Mouse (Mus musculus): ENCODE measurements around the gene Ccl7.
A peak's percentile ranks its signal among the peaks of the same experiment; 100 is the strongest.

The Ccl7 gene

GRCm38 (mm10) chr11:82045471-82045870, at the start of gene Ccl7:
Gene Ccl7 (plus strand): TSS chr11:82045712.
- DNase-seq (ENCODE audit: low spot score in 2 of 2): peak in 1 of 2 experiments; percentile 4

GRCm38 (mm10) chr11:81996172-81996841, 49.2 kb upstream of the Ccl7 start:
- peak; percentile 78 to 86 for DNase-seq (ENCODE audit: low spot score in 2 of 2)

- DNase-seq (ENCODE audit: low spot score in 2 of 2): no peak
These were observed 48.4 kb upstream of the Ccl7 start for GRCm38 (mm10) chr11:81997085-81997484.

DNA sequence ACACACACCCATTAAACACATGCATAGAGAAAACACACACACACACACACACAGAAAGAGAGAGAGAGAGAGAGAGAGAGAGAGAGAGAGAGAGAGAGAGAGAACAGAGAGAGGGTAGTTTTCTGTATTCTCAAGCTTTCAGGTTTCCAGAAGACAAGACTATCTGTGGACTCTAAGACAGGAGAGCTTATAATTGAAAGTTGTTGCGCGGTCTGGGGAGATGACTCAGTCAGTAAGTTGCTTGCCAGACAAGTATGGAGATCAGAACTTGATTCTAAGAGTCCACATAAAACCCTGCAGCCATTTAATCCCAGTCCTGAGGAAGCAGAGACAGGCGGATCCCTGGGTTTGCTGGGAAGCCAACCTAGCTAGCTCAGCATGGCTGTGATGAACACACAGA, 46.9 kb upstream of the Ccl7 start:
- no peak for DNase-seq (ENCODE audit: low spot score in 2 of 2)

- no peak for DNase-seq (ENCODE audit: low spot score in 2 of 2)
These were observed 46.0 kb upstream of the Ccl7 start for GRCm38 (mm10) chr11:81999469-81999868.

GRCm38 (mm10) chr11:82000581-82000980, 44.9 kb upstream of the Ccl7 start:
- no peak for DNase-seq (ENCODE audit: low spot score in 2 of 2)

DNA sequence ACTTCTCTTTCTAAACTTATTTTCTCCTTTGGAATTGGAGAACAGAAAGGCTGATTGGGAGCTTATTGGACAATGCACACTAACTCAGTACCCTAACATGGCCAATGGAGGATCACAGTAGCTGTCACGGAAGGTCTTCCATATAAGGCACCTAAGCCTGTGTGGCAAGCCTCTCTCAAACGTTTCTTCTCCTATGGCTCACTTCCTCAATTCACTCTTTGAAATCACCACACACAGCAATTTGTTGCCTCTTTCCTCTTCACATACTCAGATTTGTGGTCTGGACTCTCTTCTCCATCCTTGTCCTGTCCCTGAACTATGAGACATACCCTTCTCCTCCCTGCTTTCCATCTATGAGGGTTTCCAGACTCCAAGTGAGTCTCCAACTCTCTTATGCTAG, 40.7 kb upstream of the Ccl7 start:
- no peak for DNase-seq (ENCODE audit: low spot score in 2 of 2)

GRCm38 (mm10) chr11:82006796-82007423, 38.6 kb upstream of the Ccl7 start:
- no peak for DNase-seq (ENCODE audit: low spot score in 2 of 2)

GRCm38 (mm10) chr11:82010115-82010514, 35.4 kb upstream of the Ccl7 start:
- no peak for DNase-seq (ENCODE audit: low spot score in 2 of 2)

DNA sequence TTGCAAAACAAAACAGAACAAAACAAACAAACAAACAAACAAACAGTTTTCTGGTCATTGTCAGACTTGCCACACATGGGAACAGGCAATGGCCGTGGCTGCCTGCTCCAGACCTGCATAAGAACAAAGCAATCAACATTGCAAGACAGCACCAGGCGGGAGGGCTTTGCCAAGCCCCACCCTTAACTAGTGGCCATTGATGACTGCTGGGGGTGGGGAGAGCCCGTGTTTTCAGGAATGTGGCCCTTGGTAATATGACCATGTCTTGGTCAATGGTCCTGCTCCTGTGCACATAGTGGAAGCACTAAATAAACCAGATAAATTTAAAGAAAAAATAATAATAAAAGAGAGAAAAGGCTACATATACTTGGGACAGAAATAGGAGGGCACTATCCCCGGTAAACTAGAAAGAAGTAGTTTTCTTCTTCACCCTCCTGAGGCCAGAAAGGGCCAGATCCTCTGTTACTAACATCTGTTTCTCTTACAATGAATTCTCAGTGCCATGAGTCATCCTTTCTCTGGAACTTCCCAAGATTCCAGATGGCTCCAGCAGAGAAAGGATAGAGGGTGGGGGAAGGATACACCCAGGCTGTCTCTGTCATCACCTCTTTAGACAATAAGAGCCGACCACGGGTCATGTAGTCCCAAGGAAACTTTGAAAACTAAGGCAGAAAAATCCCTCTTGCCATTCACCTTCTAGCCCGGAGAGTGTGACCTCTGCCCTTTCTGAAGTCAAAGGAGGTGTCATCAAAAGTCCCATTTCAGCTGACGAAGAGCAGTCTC, 33.9 kb upstream of the Ccl7 start:
- no peak for DNase-seq (ENCODE audit: low spot score in 2 of 2)

GRCm38 (mm10) chr11:82013756-82014155, 31.8 kb upstream of the Ccl7 start:
- no peak for DNase-seq (ENCODE audit: low spot score in 2 of 2)

DNA sequence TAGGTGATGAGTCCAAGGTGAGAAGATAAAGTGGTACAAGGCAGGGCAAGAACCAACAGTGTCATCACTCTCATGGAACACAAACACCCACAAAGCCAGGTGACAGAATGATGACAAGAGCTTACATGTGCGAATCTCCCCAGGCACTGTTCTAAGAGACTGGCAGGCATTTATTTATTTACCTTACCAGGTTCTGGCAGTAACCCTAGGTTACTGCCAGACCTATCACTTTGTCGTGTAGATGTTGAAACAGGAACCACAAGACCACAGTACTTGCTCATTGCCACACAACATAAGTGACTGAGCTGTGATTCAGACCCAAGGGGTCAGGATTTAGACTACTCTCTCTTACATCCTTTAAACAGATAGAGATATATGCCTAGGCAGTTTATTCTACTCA, 30.4 kb upstream of the Ccl7 start:
- no peak for DNase-seq (ENCODE audit: low spot score in 2 of 2)

- DNase-seq (ENCODE audit: low spot score in 2 of 2): no peak
These were observed 29.2 kb upstream of the Ccl7 start for GRCm38 (mm10) chr11:82016181-82016780.

GRCm38 (mm10) chr11:82019389-82019788, 26.1 kb upstream of the Ccl7 start:
- no peak for DNase-seq (ENCODE audit: low spot score in 2 of 2)

GRCm38 (mm10) chr11:82019793-82020192, 25.7 kb upstream of the Ccl7 start:
- DNase-seq (ENCODE audit: low spot score in 2 of 2): no peak

GRCm38 (mm10) chr11:82021406-82021805, 24.1 kb upstream of the Ccl7 start:
- no peak for DNase-seq (ENCODE audit: low spot score in 2 of 2)

- no peak for DNase-seq (ENCODE audit: low spot score in 2 of 2)
These were observed 22.9 kb upstream of the Ccl7 start for GRCm38 (mm10) chr11:82022504-82023056.

DNA sequence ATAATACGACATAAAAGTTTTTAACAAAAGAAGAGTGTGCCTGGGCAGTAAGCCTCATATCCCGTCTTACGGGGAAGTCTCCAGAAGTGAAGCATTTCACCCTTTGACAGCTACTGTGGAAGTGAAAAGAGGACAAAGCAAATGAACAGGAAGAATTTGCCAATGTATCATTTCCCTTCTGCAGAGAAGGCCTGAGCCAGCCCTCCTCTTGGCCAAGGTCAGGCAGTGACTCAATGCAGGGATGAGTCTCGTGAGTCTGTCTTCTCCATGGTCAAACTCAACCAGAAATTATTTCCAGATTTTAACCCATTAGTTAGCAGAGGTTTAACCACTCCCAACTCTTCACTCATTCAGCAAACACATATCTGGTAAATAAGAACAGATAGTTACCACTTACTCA, 21.7 kb upstream of the Ccl7 start:
- no peak for DNase-seq (ENCODE audit: low spot score in 2 of 2)

DNA sequence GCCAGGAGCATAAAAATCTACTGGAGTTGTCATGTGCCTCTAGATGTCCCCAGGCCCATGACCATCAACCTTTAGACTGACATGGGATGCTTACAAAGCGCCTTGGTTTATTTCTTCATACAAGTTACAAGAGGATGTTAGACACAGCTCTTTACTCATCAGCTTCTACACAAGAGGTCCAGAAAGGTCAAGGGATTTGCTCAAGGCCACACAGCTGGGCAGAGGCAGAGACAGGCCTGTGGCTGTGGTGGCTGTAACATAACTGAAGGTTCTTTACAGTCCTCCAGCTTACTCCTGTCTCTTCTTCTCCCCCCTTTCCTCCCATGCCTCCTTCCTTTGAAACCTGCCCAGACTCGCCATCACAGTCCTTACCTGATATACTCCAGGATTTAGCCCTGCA, 15.3 kb upstream of the Ccl7 start:
- no peak for DNase-seq (ENCODE audit: low spot score in 2 of 2)

GRCm38 (mm10) chr11:82032136-82032535, 13.4 kb upstream of the Ccl7 start:
- no peak for DNase-seq (ENCODE audit: low spot score in 2 of 2)

- no peak for DNase-seq (ENCODE audit: low spot score in 2 of 2)
These were observed 12.7 kb upstream of the Ccl7 start for GRCm38 (mm10) chr11:82032678-82033344.

DNA sequence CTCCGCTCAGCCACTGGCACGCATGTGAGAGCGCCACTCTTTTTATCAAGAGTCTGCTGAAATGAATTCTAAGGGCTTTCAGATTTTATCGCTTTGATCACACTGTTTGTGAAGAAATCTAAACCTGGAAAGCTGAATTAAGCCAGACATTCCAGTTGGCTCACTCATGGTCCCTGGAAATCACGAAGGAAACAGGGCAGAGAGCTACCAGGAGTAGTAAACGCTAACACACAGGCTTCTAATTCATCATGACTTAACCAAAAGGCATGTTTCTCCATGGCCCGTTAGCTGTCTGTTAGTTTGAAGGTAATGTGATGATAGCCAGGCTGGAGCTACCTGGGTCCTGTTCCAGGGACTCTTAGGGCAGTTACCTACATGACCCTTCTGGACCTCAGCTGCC, 11.1 kb upstream of the Ccl7 start:
- DNase-seq (ENCODE audit: low spot score in 2 of 2): no peak

Measured in cerebellum, postnatal 4 days (tissue).